Mouse (Mus musculus) MEL (cell line): Measurements from ENCODE around the gene Gkn1. TPM values are rescaled to one million over a fixed set of nuclear protein-coding genes. Genes with fewer than 3 reads are reported as not detected.
A peak's percentile ranks its signal among the peaks of the same experiment; 100 is the strongest.

Experiments
- DNase-seq: peaks from one replicate; pipeline ENCODE4 v3.0.0; 2011; ENCODE audit warnings: low read depth, low spot score
- H3K27ac ChIP-seq: 2 replicates; pipeline ENCODE4 v1.5.1; 2012; ENCODE audit warnings: low read depth, mild to moderate bottlenecking, control low read depth, low read length, moderate library complexity; ENCODE audit not compliant: control insufficient read depth
- H3K27me3 ChIP-seq, 2 experiments: fragments of 150-350 bp in 1 of 2; sonication (generic) in 1 of 2; 2 replicates each; pipeline ENCODE4 v1.6.1; 2012; ENCODE audit warnings: low read length in 2 of 2, mild to moderate bottlenecking in 2 of 2, improper control_type of control experiment in 1 of 2, moderate library complexity in 1 of 2; ENCODE audit not compliant: insufficient read depth in 2 of 2, control insufficient read depth in 1 of 2
- H3K36me3 ChIP-seq, 2 experiments: 2 replicates each; pipeline ENCODE4 v1.6.1; 2012 to 2014; ENCODE audit warnings: low read length in 2 of 2, improper control_type of control experiment in 1 of 2, inconsistent platforms in 1 of 2, mild to moderate bottlenecking in 1 of 2; ENCODE audit not compliant: insufficient read depth in 2 of 2, control insufficient read depth in 1 of 2
- H3K4me1 ChIP-seq, 2 experiments: fragments of 150-350 bp in 1 of 2; sonication (generic) in 1 of 2; 2 replicates each; pipeline ENCODE4 v1.6.1; 2012; ENCODE audit warnings: low read length in 2 of 2, improper control_type of control experiment in 1 of 2, mild to moderate bottlenecking in 1 of 2; ENCODE audit not compliant: insufficient read depth in 2 of 2, control insufficient read depth in 1 of 2
- H3K4me3 ChIP-seq, 2 experiments: fragments of 150-350 bp in 1 of 2; sonication (generic) in 1 of 2; 2 replicates each; pipeline ENCODE4 v1.5.1; 2012; ENCODE audit warnings: low read depth in 2 of 2, low read length in 2 of 2, mild to moderate bottlenecking in 2 of 2, moderate library complexity in 2 of 2, control low read depth in 1 of 2, improper control_type of control experiment in 1 of 2; ENCODE audit not compliant: control insufficient read depth in 1 of 2, insufficient read depth in 1 of 2
- H3K79me2 ChIP-seq: 2 replicates; pipeline ENCODE4 v1.6.1; 2012; ENCODE audit warnings: mild to moderate bottlenecking, low read length, moderate library complexity; ENCODE audit not compliant: control insufficient read depth, poor library complexity, insufficient read depth
- H3K9ac ChIP-seq: 2 replicates; pipeline ENCODE4 v1.6.1; 2012; ENCODE audit warnings: low read depth, mild to moderate bottlenecking, control low read depth, low read length, moderate library complexity; ENCODE audit not compliant: control insufficient read depth, poor library complexity, severe bottlenecking
- H3K9me3 ChIP-seq: fragments of 150-350 bp; sonication (generic); replicated peaks from 2 replicates; pipeline ENCODE4 v1.6.1; 2012; ENCODE audit warnings: mild to moderate bottlenecking, low read length, improper control_type of control experiment, moderate library complexity; ENCODE audit not compliant: insufficient read depth
- CHD1 ChIP-seq: IDR thresholded peaks from 2 replicates; pipeline ENCODE4 v1.6.1; 2012; ENCODE audit warnings: low read depth, mild to moderate bottlenecking, inconsistent platforms, low read length, improper control_type of control experiment
- CHD2 ChIP-seq: IDR thresholded peaks from 2 replicates; pipeline ENCODE4 v1.6.1; 2011; ENCODE audit warnings: low read length, improper control_type of control experiment
- E2F4 ChIP-seq: IDR thresholded peaks from 2 replicates; pipeline ENCODE4 v1.6.1; 2011; ENCODE audit warnings: low read depth, low read length, improper control_type of control experiment, borderline replicate concordance
- ELF1 ChIP-seq: IDR thresholded peaks from 2 replicates; pipeline ENCODE4 v1.6.1; 2014; ENCODE audit warnings: low read depth, mild to moderate bottlenecking, inconsistent platforms, low read length, improper control_type of control experiment, moderate library complexity
- EP300 ChIP-seq, 2 experiments: IDR thresholded peaks; 2 replicates each; pipeline ENCODE4 v1.6.1; 2011; ENCODE audit warnings: improper control_type of control experiment in 2 of 2, low read length in 2 of 2, low read depth in 1 of 2, mild to moderate bottlenecking in 1 of 2
- ETS1 ChIP-seq: IDR thresholded peaks from 2 replicates; pipeline ENCODE4 v1.6.1; 2012; ENCODE audit warnings: low read depth, mild to moderate bottlenecking, inconsistent platforms, low read length, improper control_type of control experiment, moderate library complexity
- GABPA ChIP-seq: IDR thresholded peaks from 2 replicates; pipeline ENCODE4 v1.6.1; 2012; ENCODE audit warnings: low read depth, mild to moderate bottlenecking, inconsistent platforms, low read length, improper control_type of control experiment, moderate library complexity
- GATA1 ChIP-seq: IDR thresholded peaks from 2 replicates; pipeline ENCODE4 v1.6.1; 2011; ENCODE audit warnings: low read depth, low read length, improper control_type of control experiment
- KAT2A ChIP-seq: conservative IDR thresholded peaks from 2 replicates; pipeline ENCODE4 v1.6.1; 2012; ENCODE audit warnings: low read depth, low read length, improper control_type of control experiment, inconsistent platforms
- MAX ChIP-seq: IDR thresholded peaks from 2 replicates; pipeline ENCODE4 v1.6.1; 2011; ENCODE audit warnings: low read length, improper control_type of control experiment
- MYB ChIP-seq: IDR thresholded peaks from 2 replicates; pipeline ENCODE4 v1.6.1; 2011; ENCODE audit warnings: mild to moderate bottlenecking, low read depth, low read length, improper control_type of control experiment
- MYC ChIP-seq: IDR thresholded peaks from 2 replicates; pipeline ENCODE4 v1.6.1; 2011; ENCODE audit warnings: low read depth, mild to moderate bottlenecking, low read length, improper control_type of control experiment, moderate library complexity
- NELFE ChIP-seq: IDR thresholded peaks from 2 replicates; pipeline ENCODE4 v1.6.1; 2011; ENCODE audit warnings: low read depth, low read length, improper control_type of control experiment
- POLR2A ChIP-seq, 2 experiments: IDR thresholded peaks; 2 replicates each; pipeline ENCODE4 v1.6.1; 2011 to 2012; ENCODE audit warnings: low read length in 2 of 2, mild to moderate bottlenecking in 2 of 2, control low read depth in 1 of 2, improper control_type of control experiment in 1 of 2, low read depth in 1 of 2, moderate library complexity in 1 of 2; ENCODE audit not compliant: control insufficient read depth in 1 of 2, insufficient read depth in 1 of 2, poor library complexity in 1 of 2
- POLR2AphosphoS2 ChIP-seq: IDR thresholded peaks from 2 replicates; pipeline ENCODE4 v1.6.1; 2011; ENCODE audit warnings: low read length, improper control_type of control experiment
- RCOR1 ChIP-seq: IDR thresholded peaks from 2 replicates; pipeline ENCODE4 v1.6.1; 2012; ENCODE audit warnings: low read depth, mild to moderate bottlenecking, inconsistent platforms, low read length, improper control_type of control experiment
- SIN3A ChIP-seq: IDR thresholded peaks from 2 replicates; pipeline ENCODE4 v1.6.1; 2012; ENCODE audit warnings: low read length, improper control_type of control experiment, inconsistent platforms
- TAL1 ChIP-seq: IDR thresholded peaks from 2 replicates; pipeline ENCODE4 v1.6.1; 2012; ENCODE audit warnings: mild to moderate bottlenecking, inconsistent platforms, low read length, moderate library complexity, mixed read lengths
- TBP ChIP-seq: IDR thresholded peaks from 2 replicates; pipeline ENCODE4 v1.8.0; 2011; ENCODE audit warnings: low read depth, low read length, improper control_type of control experiment
- UBTF ChIP-seq: IDR thresholded peaks from 2 replicates; pipeline ENCODE4 v1.6.1; 2012; ENCODE audit warnings: low read depth, mild to moderate bottlenecking, inconsistent platforms, low read length, improper control_type of control experiment, moderate library complexity, borderline replicate concordance; ENCODE audit not compliant: insufficient read depth
- USF1 ChIP-seq: IDR thresholded peaks from 2 replicates; pipeline ENCODE4 v1.6.1; 2014; ENCODE audit warnings: low read depth, mild to moderate bottlenecking, inconsistent platforms, low read length, improper control_type of control experiment, moderate library complexity
- USF2 ChIP-seq, 2 experiments: IDR thresholded peaks; 2 replicates each; pipeline ENCODE4 v1.6.1; 2011 to 2012; ENCODE audit warnings: improper control_type of control experiment in 2 of 2, low read length in 2 of 2, borderline replicate concordance in 1 of 2, inconsistent platforms in 1 of 2, low read depth in 1 of 2, mild to moderate bottlenecking in 1 of 2; ENCODE audit not compliant: insufficient read depth in 1 of 2
- ZKSCAN1 ChIP-seq: IDR thresholded peaks from 2 replicates; pipeline ENCODE4 v1.6.1; 2012; ENCODE audit warnings: low read depth, mild to moderate bottlenecking, inconsistent platforms, low read length, improper control_type of control experiment, moderate library complexity
- polyA plus RNA-seq, 2 experiments: library from polyadenylated mRNA; stranded (reverse) in 1 of 2; unstranded in 1 of 2; fragments of >175 nt in 1 of 2; fragments of >200 nt in 1 of 2; gene quantifications; 2 replicates each; pipeline versions ENCODE4 v1.2.1 to v1.2.4; 2012; ENCODE audit warnings: low replicate concordance in 2 of 2, low read depth in 1 of 2; ENCODE audit not compliant: insufficient read length in 2 of 2, insufficient read depth in 1 of 2, missing spikeins in 1 of 2
- total RNA-seq: library from RNA; depleted of rRNA; stranded (reverse); fragments of 300-350 nt; gene quantifications from 2 replicates; pipeline ENCODE4 v1.2.3, GENCODE M21; 2012; rRNA removed

Gene Gkn1
- total RNA-seq (not detected in 2 replicates), polyA plus RNA-seq (not detected)

DNA sequence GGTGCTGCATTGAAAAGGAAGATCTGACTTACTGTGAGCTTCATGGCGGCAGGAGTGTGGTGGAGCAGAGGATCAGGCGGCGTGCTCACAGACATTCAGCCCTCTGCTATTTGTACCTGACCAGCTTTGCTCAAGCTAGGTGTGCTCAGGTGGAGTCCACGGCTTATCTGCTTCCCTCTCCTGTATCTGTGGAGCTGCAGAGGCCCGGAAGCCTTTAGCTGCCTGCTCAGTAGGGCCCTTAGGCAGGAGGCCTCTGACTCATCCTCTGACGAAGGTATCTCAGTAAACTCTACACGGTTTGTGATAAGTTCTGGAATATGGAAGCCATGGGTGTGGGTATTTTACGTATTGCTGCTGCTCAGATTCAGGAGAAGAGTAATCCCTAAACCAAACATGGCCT, at the start of gene Gkn1:
Gene Gkn1 (minus strand): TSS at position 114 of the 400 bp plus-strand sequence.
- DNase-seq, result no peak
- TF ChIP-seq NELFE, result no peak
- no peak for TF ChIP-seq MAX
- TF ChIP-seq MYB, result no peak
- TF ChIP-seq ETS1, result no peak
- no peak for TF ChIP-seq GABPA
- TF ChIP-seq GATA1, result no peak
- TF ChIP-seq SIN3A, result no peak
- no peak for TF ChIP-seq USF2 (IDR thresholded peaks at IDR 0.05; ENCODE audit: borderline replicate concordance in 1 of 2, insufficient read depth in 1 of 2, low read depth in 1 of 2, low read length in 2 of 2)
- no peak for TF ChIP-seq RCOR1
- TF ChIP-seq UBTF, result no peak
- TF ChIP-seq E2F4, result no peak
- no peak for TF ChIP-seq CHD1
- no peak for TF ChIP-seq KAT2A
- TF ChIP-seq TBP, result no peak
- TF ChIP-seq USF1, result no peak
- no peak within 1 kb of the TSS for H3K27ac ChIP-seq
- H3K79me2 ChIP-seq, result no peaks in the 10 kb centered on the region
- no peaks in the 10 kb centered on the region for H3K4me1 ChIP-seq
- no peaks in the 10 kb centered on the region for H3K9me3 ChIP-seq
- peaks cover 6 to 25% of the 10 kb centered on the region in 2 experiments for H3K27me3 ChIP-seq
- H3K9ac ChIP-seq, result no peak within 1 kb of the TSS
- no peaks in the 10 kb centered on the region for H3K36me3 ChIP-seq
- no peak within 1 kb of the TSS for H3K4me3 ChIP-seq

DNA sequence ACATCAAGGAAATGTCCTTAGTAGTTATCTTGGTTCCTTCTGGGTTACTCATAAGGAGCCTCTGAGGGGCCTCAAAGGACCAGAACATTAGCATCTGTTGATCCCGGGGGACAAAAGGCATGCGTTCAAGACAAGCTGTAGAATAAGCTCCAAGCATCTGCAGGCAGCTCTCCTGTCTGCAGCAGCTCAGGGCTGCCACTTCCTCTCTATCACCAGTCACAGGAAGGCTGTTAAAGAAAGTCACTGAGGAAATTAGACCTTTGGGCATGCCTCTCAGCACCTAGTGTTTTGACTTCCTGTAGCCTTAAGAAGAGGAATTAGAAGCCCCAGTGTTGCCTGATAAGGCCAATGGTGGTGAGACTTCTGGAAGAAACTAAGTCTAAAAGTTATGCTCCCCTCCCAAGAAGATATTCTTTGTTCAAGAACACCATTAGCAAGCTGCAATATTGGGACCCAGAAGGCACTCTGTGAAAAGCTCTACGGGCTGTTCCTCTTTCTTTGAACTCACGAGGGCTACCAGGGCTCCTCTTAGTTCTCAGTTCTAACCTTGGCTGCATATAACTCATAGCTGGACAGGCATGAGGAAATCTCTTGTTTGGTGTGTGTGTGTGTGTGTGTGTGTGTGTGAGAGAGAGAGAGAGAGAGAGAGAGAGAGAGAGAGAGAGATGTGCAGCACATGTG, 49.3 kb upstream of the Gkn1 start:
- Histone ChIP-seq H3K4me3 (0 out of 4 replicates have a peak overlapping the region, but pooled peaks of 1 of the 2 experiments have one; percentile 5), H3K79me2 (no peaks in the 10 kb centered on the region), H3K9me3 (no peaks in the 10 kb centered on the region), H3K36me3 (peaks cover 0 to 4% of the 10 kb centered on the region in 2 experiments; a peak in 1 of 4 replicates), H3K4me1 (peaks cover 0 to 16% of the 10 kb centered on the region in 2 experiments; a peak in 2 of 4 replicates), H3K9ac (no peak overlapping the region), H3K27ac (peak overlapping the region; percentile 55), H3K27me3 (no peaks in the 10 kb centered on the region; a peak in 2 of 4 replicates)
- no peak for TF ChIP-seq TAL1
- no peak for TF ChIP-seq CHD2
- 0 out of 2 replicates have a peak, but pooled peaks have one; percentile 31 for TF ChIP-seq TBP
- no peak for TF ChIP-seq CHD1
- no peak; the same call in 1 of the 2 replicates for TF ChIP-seq SIN3A
- TF ChIP-seq USF2 (IDR thresholded peaks at IDR 0.05; ENCODE audit: borderline replicate concordance in 1 of 2, insufficient read depth in 1 of 2, low read depth in 1 of 2, low read length in 2 of 2), result no peak
- peak; percentile 23 to 34; a peak in 1 of 4 replicates for TF ChIP-seq EP300 (IDR thresholded peaks at IDR 0.05; ENCODE audit: low read depth in 1 of 2, low read length in 2 of 2)
- no peak for TF ChIP-seq POLR2AphosphoS2
- 0 out of 2 replicates have a peak, but pooled peaks have one; percentile 20 for TF ChIP-seq ETS1
- peak; percentile 37; the same call in 1 of the 2 replicates for TF ChIP-seq GATA1
- TF ChIP-seq POLR2A (IDR thresholded peaks at IDR 0.05; ENCODE audit: control insufficient read depth in 1 of 2, insufficient read depth in 1 of 2, low read depth in 1 of 2, low read length in 2 of 2, poor library complexity in 1 of 2), result 0 out of 4 replicates have a peak, but pooled peaks of 1 of the 2 experiments have one; percentile 21
- TF ChIP-seq RCOR1, result no peak
- TF ChIP-seq ZKSCAN1, result no peak
- peak; percentile 46; the same call in 1 of the 2 replicates for TF ChIP-seq ELF1
- TF ChIP-seq MYC, result peak; percentile 14; the same call in 1 of the 2 replicates
- DNase-seq, result peak; percentile 84
